Mouse (Mus musculus) heart, adult 18-20 months (tissue): ENCODE data around the gene Ano6. TPM values are rescaled to one million over a fixed set of nuclear protein-coding genes. Genes with fewer than 3 reads are reported as not detected.

Experiments
- DNase-seq, 2 experiments: peaks; one replicate each; pipeline ENCODE4 v3.0.0; 2021 to 2022; ENCODE audit warnings: mixed read lengths in 1 of 2
- total RNA-seq, 2 experiments: library from RNA; stranded (reverse); gene quantifications; 2 replicates each; pipeline ENCODE4 v1.2.3; 2021

The Ano6 gene
- total RNA-seq, 2 experiments from 2014 or later, result 15.9 to 18.3 TPM

DNA sequence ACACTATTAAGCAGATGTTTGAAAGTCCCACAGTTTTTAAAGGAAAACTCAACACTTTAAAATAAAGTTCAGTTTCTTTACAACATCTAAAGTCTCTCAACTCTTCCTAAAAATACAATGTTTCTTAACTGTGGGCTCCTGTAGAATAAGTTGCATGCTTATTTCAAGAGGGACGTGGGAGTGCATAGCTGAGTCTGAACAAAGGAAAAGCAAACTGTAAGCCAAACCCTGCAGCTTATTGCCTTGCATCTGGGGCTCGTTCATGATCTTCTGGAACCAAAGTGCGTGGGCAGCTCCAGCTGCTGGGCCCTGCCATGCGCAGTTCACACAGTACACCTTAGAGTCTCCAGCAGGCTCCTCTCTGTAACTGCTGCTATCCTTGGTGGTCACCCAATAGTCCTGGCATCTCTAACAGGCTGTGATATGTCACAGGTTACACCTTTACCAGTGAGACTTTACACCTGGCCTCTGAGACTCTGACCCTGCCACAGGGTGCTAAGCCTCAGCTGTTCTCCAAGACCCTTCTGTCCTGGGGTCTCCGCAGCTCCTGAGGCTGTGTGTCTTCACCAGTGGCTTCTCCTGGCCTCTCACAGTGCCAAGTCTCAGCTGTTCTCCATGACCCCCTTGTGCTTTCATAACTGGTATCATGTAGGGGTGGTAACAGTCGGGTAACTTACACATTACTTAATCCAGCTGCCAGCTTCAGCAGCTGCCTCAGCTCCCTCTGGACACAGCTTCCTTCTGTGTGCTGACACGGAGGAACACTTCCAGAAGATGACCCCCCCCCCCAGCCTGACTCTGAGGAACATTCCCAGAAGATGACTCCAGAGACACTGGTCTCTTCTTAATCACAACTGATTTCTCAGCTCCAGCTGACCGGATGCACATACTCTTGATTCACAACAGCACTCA, 66.3 kb downstream of the Ano6 start:
- no peak for DNase-seq

DNA sequence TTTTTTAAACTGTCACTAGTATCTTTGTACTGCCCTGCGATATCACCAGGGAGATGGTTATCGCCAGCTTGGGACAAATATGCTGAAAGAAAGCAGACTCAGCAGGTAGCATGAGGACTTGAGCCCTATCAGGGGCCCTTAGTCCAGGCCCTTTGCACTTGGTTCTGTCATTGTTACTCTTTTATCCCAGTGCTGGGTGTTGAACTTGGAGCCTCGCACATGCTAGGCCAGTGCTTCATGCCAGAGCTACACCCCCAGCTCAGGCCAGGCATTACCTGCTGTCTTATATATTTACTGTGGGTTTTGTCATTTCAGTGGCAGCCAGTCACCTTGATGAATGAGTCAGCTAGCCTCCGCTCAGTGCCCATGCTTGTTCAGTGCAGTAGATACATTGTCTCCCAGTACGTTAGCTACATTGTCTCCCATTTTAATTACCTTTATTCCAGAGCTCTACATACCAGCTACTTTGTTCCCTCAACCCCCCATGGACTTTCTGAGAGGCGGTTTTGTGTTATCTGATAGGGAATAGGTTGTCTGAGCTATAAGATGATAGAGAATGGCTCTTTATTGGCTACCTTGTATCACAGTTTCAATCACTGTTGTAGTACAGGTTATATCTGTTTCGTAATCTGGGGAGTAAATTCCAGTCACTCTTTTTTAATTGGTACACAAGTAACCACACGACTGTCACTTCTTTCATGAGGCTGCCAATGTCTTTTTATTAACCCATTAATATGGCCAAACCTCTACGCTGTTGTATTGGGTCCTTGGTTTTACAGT, 68.4 kb downstream of the Ano6 start:
- DNase-seq, result no peak

DNA sequence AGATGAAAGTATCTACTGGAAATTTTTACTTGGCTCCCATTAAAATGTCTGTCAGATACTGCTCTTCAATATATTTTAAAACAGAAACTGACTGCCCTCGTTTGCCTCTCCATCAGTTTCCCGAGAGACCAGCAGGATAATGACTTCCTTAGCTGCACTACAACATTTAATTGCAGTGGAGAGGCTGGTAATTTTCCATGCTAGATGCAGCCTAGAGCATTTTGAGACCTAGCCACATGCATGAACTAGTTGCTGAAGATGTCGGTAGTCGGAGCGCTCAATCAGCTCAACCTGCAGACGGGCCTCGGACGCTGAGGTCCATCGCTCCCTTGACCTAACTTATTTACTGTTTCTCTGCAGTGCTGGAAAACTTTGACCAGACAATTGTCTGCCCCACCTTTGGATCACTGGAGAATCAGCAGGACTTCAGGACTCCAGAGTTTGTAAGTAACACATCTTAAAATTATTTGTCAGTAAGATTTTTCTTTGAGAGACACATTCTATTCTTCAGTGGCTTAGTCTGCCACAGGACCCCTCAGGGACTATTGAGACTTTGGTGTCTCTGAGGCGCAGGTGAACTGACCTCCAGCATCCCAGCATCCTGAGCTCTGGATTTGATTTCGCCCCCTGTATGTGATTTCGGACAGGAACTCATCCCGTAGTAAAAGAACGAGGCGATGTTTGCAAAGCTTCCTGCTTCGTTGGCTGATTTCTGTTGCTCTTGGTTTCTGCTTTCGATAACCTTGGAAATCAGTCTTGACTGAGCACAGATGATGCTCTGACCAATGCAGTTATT, 73.4 kb downstream of the Ano6 start:
- DNase-seq, result no peak

DNA sequence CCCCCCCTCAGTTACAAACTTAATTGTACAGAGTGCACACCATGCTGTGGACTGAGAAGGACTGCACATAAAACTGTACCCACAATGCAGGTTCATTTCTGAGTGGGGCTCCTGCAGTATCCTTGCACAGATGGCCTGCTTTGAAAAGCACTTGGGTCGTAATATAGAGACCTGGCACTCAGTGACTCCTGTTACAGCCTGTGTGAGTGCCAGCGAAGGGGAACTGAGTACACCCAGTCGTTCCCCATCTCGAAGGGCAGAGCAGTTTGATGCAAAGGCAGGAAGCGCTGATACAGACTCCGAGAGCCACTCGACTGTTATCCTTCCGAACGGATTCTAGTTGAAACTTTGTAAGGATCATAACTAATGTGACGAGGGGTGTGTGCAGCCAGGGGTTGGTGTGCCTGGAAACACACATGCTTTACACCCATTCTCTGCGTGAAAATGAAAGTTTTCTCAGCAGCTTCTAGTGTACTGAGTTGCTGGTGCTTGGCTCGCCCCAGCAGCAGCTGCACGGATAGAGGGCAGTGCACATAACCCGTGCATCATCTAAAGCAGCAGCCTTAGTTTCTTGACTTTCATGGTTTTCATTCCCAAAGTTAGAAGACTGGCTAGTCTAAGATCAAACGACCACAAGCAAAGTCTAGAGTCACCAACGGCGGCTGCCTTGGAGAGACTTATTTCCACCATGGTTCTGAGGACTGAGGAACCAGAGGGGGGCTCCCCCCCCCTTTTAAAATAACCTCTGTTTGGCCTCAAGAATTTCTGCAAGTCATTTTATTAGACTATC, 74.9 kb downstream of the Ano6 start:
- DNase-seq, result no peak

DNA sequence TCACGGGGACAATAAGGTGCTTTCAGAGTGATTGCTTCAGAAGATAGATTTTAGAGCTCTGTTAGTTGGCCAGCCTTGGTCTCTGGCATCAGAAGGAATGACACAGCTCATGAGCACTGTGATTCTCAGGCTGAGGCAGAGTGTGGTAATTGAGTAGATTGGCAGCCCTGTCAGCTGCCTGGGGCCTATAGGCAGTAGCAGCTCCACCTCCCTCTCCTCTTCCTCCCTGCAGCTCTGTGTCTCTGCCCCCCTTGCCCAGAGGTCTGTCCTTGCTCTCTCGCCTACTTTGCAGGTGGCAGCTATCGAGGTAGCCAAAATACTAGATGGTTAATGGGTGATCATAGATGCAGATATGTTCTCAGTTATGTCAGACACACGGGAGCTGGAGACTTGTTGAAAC, 77.5 kb downstream of the Ano6 start:
- DNase-seq, result no peak

DNA sequence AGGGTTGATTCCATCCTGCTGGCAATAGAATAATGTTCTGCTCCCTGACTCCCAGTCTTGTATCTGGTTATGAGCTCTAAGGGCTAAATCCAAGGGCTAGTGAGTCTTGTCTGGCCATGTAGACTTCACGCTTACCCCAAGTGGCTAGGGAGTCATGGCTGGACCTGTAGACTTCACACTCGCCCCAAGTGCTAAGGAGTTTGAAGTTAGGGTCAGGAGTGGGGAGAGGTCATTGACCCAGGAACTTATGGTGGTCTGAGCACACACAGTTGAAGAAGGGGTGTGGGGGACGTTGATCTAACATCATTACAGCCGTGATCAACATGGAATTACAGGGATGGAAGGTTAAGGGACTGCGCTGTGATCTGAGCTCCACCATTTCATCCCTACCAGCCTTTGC, 79.0 kb downstream of the Ano6 start:
- no peak for DNase-seq

DNA sequence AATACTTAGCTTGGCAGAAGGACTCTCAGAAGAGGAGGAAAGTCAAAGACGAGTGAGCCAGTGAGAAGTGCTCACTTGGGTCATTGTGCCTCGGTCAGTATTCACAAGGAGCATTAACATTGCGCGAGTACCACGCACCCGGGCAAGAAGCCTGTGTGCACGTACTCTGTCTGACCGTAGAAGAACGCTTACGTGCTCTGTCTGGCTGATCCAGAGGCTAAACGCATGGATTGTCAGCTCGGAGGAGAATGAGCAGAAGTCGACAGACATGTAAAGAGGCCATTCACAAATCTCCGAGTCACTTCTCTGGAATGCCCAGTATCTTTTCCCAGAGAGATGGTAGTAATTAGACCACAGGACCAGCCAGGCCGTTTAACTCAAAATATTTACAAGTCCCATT, 81.0 kb downstream of the Ano6 start:
- DNase-seq, result no peak

DNA sequence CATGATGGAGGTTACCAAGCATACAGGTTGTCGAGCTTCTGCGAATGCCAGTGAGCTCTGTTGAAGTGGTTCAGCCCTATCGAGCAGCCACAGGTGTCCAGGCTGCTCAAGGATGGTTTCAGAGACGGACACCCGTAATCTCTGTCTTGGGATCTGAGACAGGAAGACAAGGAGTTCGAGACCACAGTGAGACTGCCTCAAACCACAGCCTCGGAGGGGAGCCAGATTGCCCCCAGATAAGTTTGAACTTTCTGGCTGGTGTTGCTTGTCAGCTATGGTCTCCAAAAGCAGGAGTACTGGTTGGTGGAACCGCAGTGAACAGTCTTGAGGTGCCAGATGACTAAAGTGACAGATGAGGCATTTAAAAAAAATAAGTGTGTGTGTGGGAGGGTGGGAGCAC, 81.8 kb downstream of the Ano6 start:
- DNase-seq, result no peak

DNA sequence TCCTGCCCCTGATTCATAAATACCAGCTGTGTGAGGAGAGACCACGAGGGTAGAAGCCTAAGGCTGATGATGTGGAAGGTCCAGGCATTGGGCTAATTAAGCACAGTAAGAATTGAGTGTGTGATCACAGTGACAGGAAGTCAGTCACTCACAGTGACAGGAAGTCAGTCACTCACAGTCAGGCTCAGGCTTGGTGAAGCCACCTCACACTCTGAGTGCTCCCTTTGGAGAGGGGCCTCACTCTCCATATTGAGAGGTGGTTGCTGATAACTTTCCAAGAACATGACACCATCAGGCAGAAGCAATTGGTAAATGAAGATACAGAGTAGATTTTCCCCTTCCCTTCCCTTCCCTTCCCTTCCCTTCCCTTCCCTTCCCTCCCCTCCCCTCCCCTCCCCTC, 82.6 kb downstream of the Ano6 start:
- no peak for DNase-seq

DNA sequence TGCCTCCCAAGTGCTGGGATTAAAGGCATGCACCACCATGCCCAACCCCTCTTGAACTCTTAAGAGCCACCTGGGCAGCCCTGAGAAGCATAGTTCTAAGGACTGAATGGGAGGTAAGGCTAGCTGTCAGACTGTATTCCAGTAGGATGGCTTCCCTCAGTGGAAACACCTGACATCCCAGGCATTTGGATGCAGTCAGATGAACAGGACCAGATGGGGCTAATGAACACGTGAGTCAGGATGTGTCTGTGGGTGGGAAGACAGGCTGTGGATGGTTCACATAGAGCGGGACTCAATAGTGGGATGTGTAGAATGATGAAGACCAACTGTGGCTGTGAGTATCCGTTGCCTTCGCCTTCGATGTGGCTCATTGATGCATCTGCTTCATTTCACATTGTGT, 83.6 kb downstream of the Ano6 start:
- DNase-seq, result no peak

DNA sequence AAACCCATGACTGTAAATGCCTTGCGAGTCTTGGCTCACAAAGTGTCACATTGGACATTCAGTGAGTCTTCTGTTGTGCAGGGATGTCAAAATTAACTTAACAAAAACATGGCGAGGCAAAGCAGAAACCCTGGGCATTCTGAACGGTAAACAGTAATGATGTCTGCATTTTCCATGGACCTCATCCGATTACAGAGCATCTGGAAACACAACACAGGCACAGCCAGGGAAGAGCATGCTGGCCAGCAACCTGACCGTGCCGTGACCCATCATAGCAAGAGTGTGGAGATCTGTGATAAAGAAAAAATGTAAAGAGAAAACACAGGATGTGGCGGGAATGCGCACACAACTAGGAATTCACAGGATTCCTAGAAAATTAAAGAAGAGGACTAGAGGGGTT, 84.1 kb downstream of the Ano6 start:
- no peak for DNase-seq

DNA sequence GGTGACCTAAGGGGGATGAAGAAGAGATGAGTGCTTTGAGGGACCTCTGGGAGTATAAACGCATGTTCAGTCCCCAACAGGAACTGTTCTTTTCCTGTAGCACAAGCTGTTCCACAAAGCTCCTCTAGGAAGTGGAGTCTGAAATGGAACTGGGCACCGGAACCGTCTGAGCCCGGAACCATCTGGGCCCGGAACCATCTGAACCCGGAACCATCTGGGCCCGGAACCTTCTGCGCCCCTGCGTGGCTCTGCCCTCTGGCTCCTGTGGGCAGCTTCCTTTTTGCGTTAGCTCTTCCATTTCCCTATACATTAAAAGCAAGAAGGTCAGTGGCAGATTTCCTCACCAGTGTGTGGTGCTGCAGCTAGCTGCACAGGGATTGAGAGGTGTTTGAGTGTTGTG, 85.3 kb downstream of the Ano6 start:
- no peak for DNase-seq

DNA sequence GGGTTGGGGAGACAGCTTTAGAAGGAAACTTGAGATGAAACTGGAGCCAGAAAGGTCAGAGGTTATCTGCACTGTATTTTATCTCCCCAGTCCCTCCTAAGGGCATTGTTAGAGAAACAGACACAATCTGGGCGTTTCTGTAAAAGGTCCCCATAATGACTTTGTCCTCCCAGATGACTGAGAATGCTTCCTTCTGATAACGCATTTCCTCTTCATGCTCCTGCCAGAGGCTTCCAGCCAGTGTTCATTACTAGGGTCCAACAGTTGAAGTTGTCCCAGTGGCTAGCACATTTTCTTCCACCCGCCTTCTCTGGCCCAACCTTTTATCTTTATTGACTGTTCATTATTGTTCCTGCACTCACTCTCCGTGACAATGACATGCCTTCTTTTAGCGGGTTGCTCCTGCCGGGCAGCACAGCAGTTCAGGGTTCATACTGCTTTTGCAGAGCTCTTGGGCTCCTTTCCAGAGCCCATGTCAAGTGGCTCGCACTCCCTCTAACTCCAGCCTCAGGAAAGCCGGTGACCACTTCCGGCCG, 90.0 kb downstream of the Ano6 start:
- DNase-seq, result peak; percentile 70 to 86

DNA sequence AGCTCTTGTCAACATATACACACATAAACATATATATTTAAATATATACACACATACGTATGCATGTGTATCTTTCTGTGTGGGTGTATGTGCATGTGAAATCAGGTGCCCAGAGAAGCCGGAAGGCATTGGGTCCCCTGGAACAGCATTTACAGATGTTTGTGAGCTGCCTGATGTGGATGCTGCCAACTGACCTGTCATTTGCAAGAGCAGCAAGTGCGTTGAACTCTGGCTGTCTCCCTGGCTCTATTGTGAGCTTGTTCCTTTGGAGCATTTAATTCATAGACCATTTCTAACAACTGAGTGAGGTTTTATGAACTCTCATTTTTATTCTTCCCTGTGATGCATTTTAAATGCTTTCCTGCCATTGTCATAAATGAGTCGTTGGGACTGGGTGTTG, 91.8 kb downstream of the Ano6 start:
- no peak for DNase-seq

DNA sequence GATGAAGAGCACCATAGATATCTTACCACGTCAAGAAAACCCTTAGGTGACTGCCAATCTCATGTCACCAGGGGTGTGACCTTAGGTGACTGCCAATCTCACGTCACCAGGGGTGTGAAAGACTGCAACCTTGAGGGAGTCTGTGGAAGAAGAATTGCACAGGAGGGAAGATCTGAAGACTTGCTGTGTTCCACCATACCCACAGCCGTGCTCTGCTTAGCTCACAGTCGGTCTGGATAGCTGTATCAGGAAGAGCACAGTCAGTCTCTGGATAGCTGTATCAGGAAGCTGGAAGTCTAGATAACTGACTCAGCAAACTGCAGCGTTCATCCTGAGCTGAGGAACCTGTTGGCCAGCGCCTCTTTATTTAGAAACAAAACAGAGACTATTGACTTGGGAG, 92.9 kb downstream of the Ano6 start:
- DNase-seq, result no peak

DNA sequence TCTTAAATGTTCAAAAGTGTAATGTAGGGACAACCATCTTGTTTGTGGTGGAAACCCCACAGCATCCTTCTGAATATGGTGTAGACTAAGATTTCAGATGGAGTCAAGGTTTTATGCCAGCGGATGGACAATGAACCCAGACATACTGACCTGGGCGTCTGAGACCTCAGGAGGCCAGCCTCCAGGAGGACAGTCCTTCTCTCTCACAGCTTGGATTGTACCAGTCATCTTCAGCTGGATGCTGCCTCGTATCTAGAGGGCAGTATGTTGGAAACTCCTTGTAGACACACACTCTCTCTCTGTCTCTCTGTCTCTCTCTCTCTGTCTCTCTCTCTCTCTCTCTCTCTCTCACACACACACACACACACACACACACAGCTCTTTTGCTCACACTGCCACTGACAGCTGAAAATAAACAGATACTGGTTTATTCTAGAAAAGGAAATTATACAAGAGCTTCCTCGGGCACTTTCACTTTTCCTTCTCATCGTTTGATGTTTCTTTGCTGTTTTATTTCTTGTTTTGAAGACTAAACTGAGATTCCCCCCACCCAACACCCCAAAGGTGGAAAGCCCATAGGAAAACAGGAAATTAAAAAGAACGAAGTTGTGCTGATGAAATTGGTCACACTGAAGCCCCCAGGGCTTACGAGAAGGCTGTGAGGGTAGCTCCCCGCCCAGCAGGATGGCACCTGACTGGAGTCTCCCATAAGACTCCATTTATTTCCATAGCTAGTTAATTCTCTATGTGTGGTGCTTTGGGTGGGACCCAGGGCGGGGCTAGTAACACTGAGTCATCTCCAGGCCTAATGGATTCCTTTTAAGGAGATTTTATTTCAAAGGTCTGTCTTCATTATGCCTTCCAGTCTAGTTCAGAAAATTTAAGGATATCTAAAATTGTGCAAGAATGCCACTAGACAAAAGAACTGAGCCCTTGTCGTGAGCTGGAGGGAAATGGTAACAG, 94.3 kb downstream of the Ano6 start:
- DNase-seq, result no peak

DNA sequence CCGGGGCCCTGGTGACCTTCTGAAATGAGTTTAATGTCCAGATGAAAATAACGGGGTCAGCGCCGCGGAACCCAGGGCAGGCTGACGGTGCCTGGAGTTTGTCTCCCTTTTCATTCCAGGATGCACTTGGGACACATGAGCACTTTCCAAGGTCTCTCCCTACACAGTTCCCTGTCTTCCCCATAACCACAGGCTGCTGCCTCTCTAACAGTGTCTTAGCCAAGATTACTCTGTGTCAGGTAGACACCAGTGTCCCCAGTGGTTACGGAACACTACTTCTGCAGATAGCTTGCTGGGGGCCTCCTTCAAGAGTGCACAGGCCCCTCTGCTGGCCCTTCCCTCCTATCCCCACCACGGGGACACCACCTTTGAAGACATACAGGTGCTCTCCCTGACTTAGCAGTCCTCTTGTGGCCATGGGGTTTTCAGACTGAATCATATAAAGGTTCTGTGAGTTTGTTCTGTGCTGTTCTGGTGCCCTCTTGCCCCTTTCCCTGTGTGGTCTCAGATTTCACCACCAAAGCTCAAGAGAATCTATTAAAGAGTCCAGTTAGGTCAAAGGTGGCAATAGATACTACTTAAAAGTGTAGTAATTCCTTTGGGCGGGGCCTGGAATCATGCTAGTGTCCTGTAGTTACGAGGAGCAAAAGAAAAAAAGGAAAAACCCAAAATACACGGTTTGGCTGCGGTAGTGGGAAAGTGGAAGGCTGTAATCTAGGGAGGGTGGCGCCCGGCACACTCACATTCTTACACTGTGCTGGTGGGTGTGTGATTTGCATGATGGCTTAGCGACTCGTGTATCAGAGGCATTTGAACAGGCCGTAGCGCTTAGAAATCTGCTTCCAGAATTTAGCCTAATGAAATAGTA, 95.5 kb downstream of the Ano6 start:
- no peak for DNase-seq

DNA sequence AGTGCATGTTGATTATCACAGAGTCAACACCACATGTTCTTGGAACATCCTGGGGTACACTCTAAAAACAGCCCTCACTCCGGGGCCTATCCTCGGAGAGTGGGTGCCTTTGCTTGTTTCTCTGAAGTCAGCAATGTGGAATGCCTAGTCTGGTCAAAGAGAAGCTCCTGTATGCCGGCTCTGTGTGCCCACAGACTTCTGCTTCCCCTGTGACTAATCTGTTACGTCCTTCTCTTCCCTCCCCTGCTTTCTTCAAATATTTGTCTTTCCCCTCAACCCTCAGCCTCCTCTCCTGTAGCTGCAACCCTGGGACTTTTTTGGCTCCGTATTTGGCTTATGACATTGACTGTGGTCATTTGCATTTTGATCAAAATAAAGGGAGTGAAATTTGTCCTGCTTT, 96.7 kb downstream of the Ano6 start:
- DNase-seq, result peak; percentile 45 to 49

DNA sequence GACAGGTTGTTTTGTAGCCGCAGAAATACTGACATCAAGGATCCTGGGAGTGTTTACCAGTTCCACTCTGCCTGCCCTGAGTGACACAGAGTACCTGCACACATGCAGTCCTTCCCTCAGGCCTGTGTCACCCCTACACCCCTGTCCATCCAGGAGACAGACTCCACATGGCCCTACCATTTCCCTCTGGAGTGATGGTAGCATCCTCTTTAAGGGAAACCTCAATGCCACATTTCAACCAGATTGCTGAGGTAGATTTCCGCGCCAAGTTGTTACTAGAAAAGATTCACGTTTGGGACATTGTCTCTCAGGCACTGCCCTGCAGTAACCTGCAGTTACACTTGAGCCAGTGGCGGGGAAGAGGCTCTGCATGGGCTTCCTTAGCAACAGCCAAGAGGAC, 97.9 kb downstream of the Ano6 start:
- DNase-seq, result no peak
